Mouse (Mus musculus) bone marrow macrophage, adult 2 months (primary cell): ENCODE measurements around the gene 2310079G19Rik. TPM values are rescaled to one million over a fixed set of nuclear protein-coding genes. Genes with fewer than 3 reads are reported as not detected.

Experiments
- H3K27ac ChIP-seq: 2 replicates; pipeline ENCODE4 v1.5.1; 2012; ENCODE audit warnings: low read depth, low read length; ENCODE audit not compliant: insufficient read depth
- H3K4me1 ChIP-seq: 2 replicates; pipeline ENCODE4 v1.6.1; 2012; ENCODE audit warnings: low read length; ENCODE audit not compliant: control insufficient read depth, insufficient read depth
- H3K4me3 ChIP-seq: 2 replicates; pipeline ENCODE4 v1.5.1; 2012; ENCODE audit warnings: mild to moderate bottlenecking, low read length, moderate library complexity; ENCODE audit not compliant: insufficient read depth
- CTCF ChIP-seq: IDR thresholded peaks from 2 replicates; pipeline ENCODE4 v1.5.1; 2012; ENCODE audit warnings: low read depth, mild to moderate bottlenecking, low read length, moderate library complexity
- POLR2A ChIP-seq: IDR thresholded peaks from 2 replicates; pipeline ENCODE4 v1.6.1; 2012; ENCODE audit warnings: mild to moderate bottlenecking, low read depth, low read length, borderline replicate concordance
- polyA plus RNA-seq: library from polyadenylated mRNA; stranded (reverse); fragments of >200 nt; gene quantifications from 2 replicates; pipeline ENCODE4 v1.2.4, GENCODE M21; 2012; ENCODE audit not compliant: missing spikeins, insufficient read depth, insufficient read length

2310079G19Rik gene
- not detected in 2 replicates for polyA plus RNA-seq

DNA sequence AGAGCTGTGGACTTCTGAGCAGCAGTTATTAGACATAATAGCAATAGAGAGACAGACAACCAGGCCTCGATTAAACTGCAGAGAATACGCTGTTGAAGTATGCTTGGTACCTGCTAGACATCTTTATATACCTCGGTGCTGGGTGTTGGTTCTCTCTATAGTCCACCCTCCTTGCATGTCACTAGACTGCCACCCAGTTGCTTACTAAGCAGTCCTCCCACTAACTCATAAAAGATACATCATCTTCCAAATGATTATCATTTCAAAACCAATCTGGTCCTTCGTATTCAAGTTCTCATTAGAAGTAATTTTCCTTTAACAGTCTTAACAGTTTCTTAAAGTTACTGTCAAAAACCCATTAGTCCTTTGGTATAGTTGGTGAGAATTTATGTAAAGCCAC lies at the start of gene 2310079G19Rik:
Gene 2310079G19Rik (minus strand): TSS at position 101 of the 400 bp plus-strand sequence.
- Histone ChIP-seq H3K27ac (no peak within 1 kb of the TSS), H3K4me1 (no peaks in the 10 kb centered on the region), H3K4me3 (no peak within 1 kb of the TSS)
- TF ChIP-seq CTCF: no peak
- no peak for TF ChIP-seq POLR2A

DNA sequence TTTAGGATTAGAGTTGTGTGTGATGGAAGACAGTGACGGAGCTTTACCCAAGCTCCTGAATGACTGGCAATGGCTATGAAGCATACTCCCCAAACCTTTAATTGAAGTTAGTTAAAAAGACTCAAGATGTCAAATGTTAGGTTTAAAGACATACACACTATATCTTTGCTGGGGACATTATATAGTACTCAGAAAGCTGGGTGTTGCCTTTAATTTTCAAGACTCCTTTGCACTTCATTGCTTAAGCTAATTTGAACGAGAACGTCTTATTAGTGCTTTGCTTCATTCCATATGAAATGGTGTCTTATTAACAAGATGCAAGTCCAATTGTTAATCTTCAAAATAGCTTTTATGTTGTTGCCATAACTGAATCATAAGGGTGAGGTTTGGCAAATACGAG lies 44.1 kb upstream of the 2310079G19Rik start, which contains the start of gene Krtap27-1:
Gene Krtap27-1 (minus strand): TSS at position 101 of the 400 bp plus-strand sequence.
- no peak for TF ChIP-seq CTCF
- no peak for TF ChIP-seq POLR2A
- H3K4me3 ChIP-seq: no peak within 1 kb of the TSS
- no peaks in the 10 kb centered on the region for H3K4me1 ChIP-seq
- H3K27ac ChIP-seq: no peak within 1 kb of the TSS

DNA sequence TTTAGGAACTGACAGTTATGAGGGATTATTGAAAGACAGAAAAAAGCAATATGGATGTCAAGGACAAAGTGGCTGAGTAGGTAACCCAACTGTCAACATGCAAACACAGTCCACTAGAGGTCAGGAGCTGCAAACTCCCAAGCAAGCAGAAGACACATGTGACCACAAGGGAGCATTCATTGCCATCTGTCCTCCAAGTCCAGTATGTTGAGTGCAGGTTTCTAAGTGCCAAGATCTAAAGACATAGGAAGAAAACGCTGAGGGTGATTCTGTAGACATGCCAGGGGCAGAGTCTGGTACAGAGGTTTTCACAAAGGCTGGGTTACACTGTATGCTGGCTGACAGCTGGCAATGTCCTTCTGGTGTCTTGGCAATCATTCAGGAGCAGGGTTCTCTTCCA lies 30.0 kb upstream of the 2310079G19Rik start:
- no peak overlapping the region for H3K4me3 ChIP-seq
- H3K4me1 ChIP-seq: no peaks in the 10 kb centered on the region
- no peak overlapping the region for H3K27ac ChIP-seq
- TF ChIP-seq POLR2A: no peak
- no peak for TF ChIP-seq CTCF

- TF ChIP-seq POLR2A (no peak), CTCF (no peak)
- no peaks in the 10 kb centered on the region for H3K4me1 ChIP-seq
- no peak overlapping the region for H3K27ac ChIP-seq
- H3K4me3 ChIP-seq: no peak overlapping the region
Measured at GRCm38 (mm10) chr16:88651952-88652351, 24.5 kb upstream of the 2310079G19Rik start.

GRCm38 (mm10) chr16:88651082-88651481 lies 23.6 kb upstream of the 2310079G19Rik start:
- Histone ChIP-seq H3K27ac (no peak overlapping the region), H3K4me1 (no peaks in the 10 kb centered on the region), H3K4me3 (no peak overlapping the region)
- TF ChIP-seq POLR2A: no peak
- no peak for TF ChIP-seq CTCF

DNA sequence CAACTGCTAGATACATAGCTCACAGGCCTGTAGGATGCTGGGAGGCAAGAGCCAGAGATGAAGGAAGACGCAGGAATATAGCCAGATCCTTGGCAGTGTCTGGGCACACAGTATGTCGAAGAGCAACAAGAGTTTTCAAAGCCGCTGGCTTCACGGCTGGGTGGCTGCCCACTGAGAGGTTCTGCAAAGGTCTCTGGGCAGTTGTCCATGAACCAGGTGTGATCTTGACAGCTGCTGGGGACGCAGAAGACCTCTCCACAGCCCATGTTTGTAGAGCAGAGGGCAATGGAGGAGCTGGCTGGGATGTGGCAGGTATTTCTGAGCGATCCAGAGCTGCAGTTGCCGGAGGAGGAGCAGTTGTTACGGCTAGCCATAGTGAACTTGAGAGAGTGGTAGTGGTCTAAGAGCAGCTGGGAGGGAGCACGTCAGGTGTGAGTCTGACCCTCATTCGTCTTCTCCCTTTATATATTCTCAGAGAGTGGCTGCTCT lies 19.9 kb upstream of the 2310079G19Rik start, which contains the start of gene Krtap26-1:
Gene Krtap26-1 (minus strand): TSS at position 439 of the 489 bp plus-strand sequence.
- H3K4me3 ChIP-seq: no peak within 1 kb of the TSS
- no peaks in the 10 kb centered on the region for H3K4me1 ChIP-seq
- H3K27ac ChIP-seq: no peak within 1 kb of the TSS
- TF ChIP-seq CTCF (no peak), POLR2A (no peak)

DNA sequence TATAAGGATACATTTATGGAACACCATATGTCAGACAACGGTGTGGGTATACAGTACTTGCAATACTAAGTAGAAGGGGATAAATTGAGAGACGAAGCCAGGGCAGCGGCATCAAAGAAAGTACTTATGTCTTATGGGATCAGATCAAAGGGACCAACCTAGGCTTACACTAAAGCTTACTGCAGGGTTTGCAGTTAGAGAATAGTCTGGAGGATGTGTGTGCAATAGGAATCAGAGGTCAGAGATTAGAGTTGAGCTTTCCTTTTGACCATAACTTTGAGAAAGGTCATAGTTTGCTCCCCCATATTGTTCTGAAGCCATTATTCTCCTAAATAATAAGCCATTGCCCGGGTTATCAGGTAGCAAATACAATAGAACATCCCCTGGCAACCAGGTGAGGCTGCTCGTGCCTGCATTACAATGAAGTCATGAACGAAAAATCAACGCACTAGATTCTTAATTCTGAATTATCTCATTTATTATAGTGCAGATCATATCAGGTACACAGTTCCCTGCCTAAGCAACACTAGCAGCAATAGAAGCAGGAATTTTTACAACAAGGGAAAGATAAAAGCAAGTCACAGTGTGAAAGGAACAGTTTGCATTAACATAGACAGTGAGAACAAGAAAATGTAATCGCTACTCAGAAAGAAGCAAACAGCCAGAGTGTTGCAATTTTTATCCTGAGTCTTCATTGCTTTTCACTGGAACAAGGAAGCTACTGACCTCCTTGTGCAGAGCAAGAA lies 19.1 kb upstream of the 2310079G19Rik start:
- H3K27ac ChIP-seq: no peak overlapping the region
- TF ChIP-seq CTCF (no peak), POLR2A (no peak)
- H3K4me1 ChIP-seq: no peaks in the 10 kb centered on the region
- H3K4me3 ChIP-seq: no peak overlapping the region

DNA sequence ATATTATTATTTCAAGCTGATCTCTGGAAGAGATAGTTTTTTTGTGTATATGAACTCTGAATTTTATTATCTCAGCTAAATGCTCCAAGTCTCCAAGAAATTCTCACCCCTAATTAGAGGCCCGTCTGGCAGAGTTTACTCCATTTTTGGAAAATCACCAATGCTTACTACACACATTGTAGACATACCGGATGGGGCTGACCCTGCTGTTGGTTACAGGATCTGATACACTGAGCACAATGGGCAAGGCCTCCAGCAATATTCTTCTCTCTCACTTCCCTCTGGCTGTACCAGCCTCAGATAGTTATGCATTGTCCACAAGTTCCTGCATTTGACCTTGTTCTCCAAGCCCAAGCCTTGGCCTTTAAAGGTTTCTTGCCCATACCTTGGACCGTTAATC lies 12.6 kb upstream of the 2310079G19Rik start:
- H3K27ac ChIP-seq: no peak overlapping the region
- TF ChIP-seq CTCF (no peak), POLR2A (no peak)
- H3K4me3 ChIP-seq: no peak overlapping the region
- no peaks in the 10 kb centered on the region for H3K4me1 ChIP-seq

DNA sequence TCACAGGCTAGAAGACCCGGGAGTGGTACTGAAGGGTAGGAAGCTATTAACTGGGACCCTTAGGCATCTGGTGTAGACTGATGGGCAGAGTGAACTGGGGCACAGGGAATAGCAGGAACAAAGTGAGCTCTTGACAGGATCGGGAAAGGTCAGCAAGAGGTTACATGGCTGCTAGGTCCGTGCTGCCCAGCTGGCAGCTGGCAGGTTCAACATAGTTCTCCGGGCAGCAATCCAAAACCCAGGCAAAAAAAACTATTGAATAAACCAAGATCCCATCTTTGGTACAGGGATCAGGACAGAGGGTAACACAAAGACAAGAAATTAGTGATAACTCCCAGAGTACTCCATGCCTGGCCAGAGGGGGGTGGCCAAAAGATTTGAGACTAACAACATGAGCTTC lies 7.7 kb upstream of the 2310079G19Rik start:
- no peak overlapping the region for H3K27ac ChIP-seq
- TF ChIP-seq POLR2A: no peak
- TF ChIP-seq CTCF: no peak
- no peaks in the 10 kb centered on the region for H3K4me1 ChIP-seq
- no peak overlapping the region for H3K4me3 ChIP-seq

DNA sequence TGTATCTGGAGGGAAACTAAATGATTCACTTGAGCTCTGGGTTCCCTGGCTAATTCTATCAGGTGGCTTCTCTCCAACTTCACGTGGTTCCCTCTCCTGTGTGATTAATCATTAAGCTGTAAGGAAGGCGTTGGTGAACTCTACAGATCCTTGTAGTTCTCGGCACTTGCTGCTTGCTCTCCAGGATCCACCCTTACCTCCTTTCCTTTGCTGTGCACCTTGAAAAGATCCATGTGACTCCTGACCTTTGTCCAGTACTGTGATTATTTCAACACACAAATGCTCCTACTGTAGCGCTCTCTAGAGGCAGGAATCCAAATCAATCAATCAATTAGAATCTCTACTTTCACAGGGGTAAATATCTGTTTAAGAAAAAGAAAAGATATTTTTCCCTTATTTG lies 4.0 kb upstream of the 2310079G19Rik start:
- TF ChIP-seq CTCF (no peak), POLR2A (no peak)
- Histone ChIP-seq H3K27ac (no peak overlapping the region), H3K4me1 (no peaks in the 10 kb centered on the region), H3K4me3 (no peak overlapping the region)
